Mouse (Mus musculus) forebrain, postnatal 0 days (tissue): ENCODE measurements around the gene Ndufa5. TPM values are rescaled to one million over a fixed set of nuclear protein-coding genes. Genes with fewer than 3 reads are reported as not detected.

Experiments used
- ATAC-seq: fragments of 200-750 bp; cut with Nextera tagmentation; 2 replicates; pipeline ENCODE4 v1.8.0; 2017; ENCODE audit warnings: mild to moderate bottlenecking, moderate library complexity
- DNase-seq: peaks from one replicate; pipeline ENCODE4 v3.0.0-alpha.2; 2015
- H3K27ac ChIP-seq: fragments of 300-500 bp; sonication (generic); 2 replicates; pipeline ENCODE4 v1.5.1; 2014; ENCODE audit warnings: low read depth, mild to moderate bottlenecking, antibody characterized with exemption, low read length, moderate library complexity, mixed read lengths
- H3K27me3 ChIP-seq: fragments of 300-500 bp; sonication (generic); 2 replicates; pipeline ENCODE4 v1.6.1; 2014; ENCODE audit warnings: mild to moderate bottlenecking, low read length, mixed read lengths; ENCODE audit not compliant: insufficient read depth
- H3K36me3 ChIP-seq: fragments of 300-500 bp; sonication (generic); 2 replicates; pipeline ENCODE4 v1.6.1; 2014; ENCODE audit warnings: mild to moderate bottlenecking, moderate library complexity; ENCODE audit not compliant: insufficient read depth
- H3K4me1 ChIP-seq: fragments of 300-500 bp; sonication (generic); 2 replicates; pipeline ENCODE4 v1.6.1; 2014; ENCODE audit warnings: antibody characterized with exemption; ENCODE audit not compliant: insufficient read depth
- H3K4me2 ChIP-seq: fragments of 300-500 bp; sonication (generic); 2 replicates; pipeline ENCODE4 v1.6.1; 2014; ENCODE audit warnings: low read depth, mild to moderate bottlenecking, moderate library complexity
- H3K4me3 ChIP-seq: fragments of 300-500 bp; sonication (generic); 2 replicates; pipeline ENCODE4 v1.5.1; 2014; ENCODE audit warnings: low read depth, low read length, mixed read lengths
- H3K9ac ChIP-seq: fragments of 300-500 bp; sonication (generic); 2 replicates; pipeline ENCODE4 v1.6.1; 2014; ENCODE audit warnings: mild to moderate bottlenecking
- H3K9me3 ChIP-seq: fragments of 300-500 bp; sonication (generic); 2 replicates; pipeline ENCODE4 v1.6.1; 2016; ENCODE audit warnings: low read length
- CTCF ChIP-seq: sonication (generic); IDR thresholded peaks from 2 replicates; pipeline ENCODE4 v1.5.1; 2016; ENCODE audit warnings: antibody characterized with exemption, control low read depth, low read depth
- WGBS: fragments of 180-500 bp; shearing (Covaris S2); extraction: QIAGEN DNeasy Blood & Tissue Kit; methylation state at CpG from one replicate; pipeline ENCODE4 v1.1.7; 2014; 5-methylcytosine and 5-hydroxymethylcytosine counted together
- polyA plus RNA-seq: library from polyadenylated mRNA; unstranded; fragments of >200 nt; fragmentation: Nextera tagmentation; extraction: Ambion mirVana; gene quantifications from 2 replicates; pipeline ENCODE4 v1.2.1, GENCODE M21; 2015
- total RNA-seq: library from RNA; depleted of rRNA; stranded (reverse); fragments of >200 nt; gene quantifications from 2 replicates; pipeline ENCODE4 v1.2.3, GENCODE M21; 2014

The Ndufa5 gene
- total and polyA plus RNA-seq, 2 experiments from 2014 or later, result 54.9 to 469 TPM

GRCm38 (mm10) chr6:24528064-24528243 is 141 bp upstream of the Ndufa5 start, which contains the start of gene Asb15:
Asb15 (plus strand) TSS chr6:24528144.
- DNase-seq (no peak), ATAC-seq (no peak)
- H3K9me3 ChIP-seq, result no peaks in the 10 kb centered on the region
- peak within 1 kb of the TSS; percentile 65 for H3K9ac ChIP-seq
- no peaks in the 10 kb centered on the region; the same call in 1 of the 2 replicates for H3K27me3 ChIP-seq
- peaks cover 6% of the 10 kb centered on the region; the same call in 1 of the 2 replicates for H3K36me3 ChIP-seq
- no peaks in the 10 kb centered on the region for H3K4me1 ChIP-seq
- H3K4me2 ChIP-seq, result peak within 1 kb of the TSS; percentile 64
- no peak for TF ChIP-seq CTCF
- H3K4me3 ChIP-seq, result peak within 1 kb of the TSS; percentile 76
- H3K27ac ChIP-seq, result peak within 1 kb of the TSS; percentile 66
- 51% methylated on average over 2 of the region's 2 CpGs for WGBS

GRCm38 (mm10) chr6:24525705-24526104 is 2.1 kb downstream of the Ndufa5 start:
- ATAC-seq, result no peak
- no peak for DNase-seq
- Histone ChIP-seq H3K9me3 (no peaks in the 10 kb centered on the region), H3K36me3 (peaks cover 18% of the 10 kb centered on the region), H3K4me1 (no peaks in the 10 kb centered on the region), H3K27ac (no peak overlapping the region), H3K9ac (no peak overlapping the region), H3K4me3 (no peak overlapping the region), H3K27me3 (no peaks in the 10 kb centered on the region), H3K4me2 (peak overlapping the region; percentile 64; the same call in 1 of the 2 replicates)
- WGBS, result 76% methylated on average over 3 of the region's 3 CpGs
- TF ChIP-seq CTCF, result no peak

- Histone ChIP-seq H3K4me2 (no peak overlapping the region), H3K4me1 (peaks cover 9% of the 10 kb centered on the region), H3K27ac (no peak overlapping the region), H3K9ac (no peak overlapping the region), H3K36me3 (peaks cover 8% of the 10 kb centered on the region; the same call in 1 of the 2 replicates), H3K9me3 (no peaks in the 10 kb centered on the region), H3K4me3 (no peak overlapping the region), H3K27me3 (no peaks in the 10 kb centered on the region)
- peak; percentile 74 for ATAC-seq
- 45% methylated on average over 2 of the region's 2 CpGs for WGBS
- DNase-seq, result peak; percentile 68
- TF ChIP-seq CTCF, result peak; percentile 71
These were observed 11.6 kb downstream of the Ndufa5 start for GRCm38 (mm10) chr6:24516197-24516596.

- DNase-seq, result peak; percentile 82
- peak; percentile 24 for TF ChIP-seq CTCF
- Histone ChIP-seq H3K4me2 (peak within 1 kb of the TSS; percentile 36), H3K4me3 (no peak within 1 kb of the TSS), H3K36me3 (peaks cover 3% of the 10 kb centered on the region; the same call in 1 of the 2 replicates), H3K9me3 (no peaks in the 10 kb centered on the region), H3K27me3 (no peaks in the 10 kb centered on the region), H3K9ac (0 out of 2 replicates have a peak within 1 kb of the TSS, but pooled peaks have one; percentile 4), H3K4me1 (peaks cover 9% of the 10 kb centered on the region), H3K27ac (peak within 1 kb of the TSS; percentile 24; the same call in 1 of the 2 replicates)
- 20% methylated on average over 13 of the region's 13 CpGs for WGBS
- ATAC-seq, result peak; percentile 94
These were observed 13.1 kb downstream of the Ndufa5 start, which contains the start of gene Iqub for GRCm38 (mm10) chr6:24514552-24515284. Iqub (minus strand) TSS chr6:24515067.

GRCm38 (mm10) chr6:24504141-24504540 is 23.7 kb downstream of the Ndufa5 start:
- TF ChIP-seq CTCF, result no peak
- 63% methylated on average over 2 of the region's 2 CpGs for WGBS

GRCm38 (mm10) chr6:24490341-24490740 is 37.5 kb downstream of the Ndufa5 start:
- no peak overlapping the region for H3K27ac ChIP-seq
- ATAC-seq, result no peak
- peak; percentile 69 for TF ChIP-seq CTCF
- no peak overlapping the region for H3K4me3 ChIP-seq
- no peaks in the 10 kb centered on the region for H3K9me3 ChIP-seq
- DNase-seq, result peak; percentile 53
- H3K27me3 ChIP-seq, result no peaks in the 10 kb centered on the region
- H3K4me1 ChIP-seq, result no peaks in the 10 kb centered on the region
- H3K9ac ChIP-seq, result no peak overlapping the region
- WGBS, result 18% methylated on average over 1 of the region's 1 CpGs
- H3K4me2 ChIP-seq, result no peak overlapping the region
- no peaks in the 10 kb centered on the region for H3K36me3 ChIP-seq

More at GRCm38 (mm10) chr6:24504141-24504540, 23.7 kb downstream of the Ndufa5 start:
- Histone ChIP-seq H3K4me3 (no peak overlapping the region), H3K9ac (no peak overlapping the region), H3K9me3 (no peaks in the 10 kb centered on the region), H3K4me2 (no peak overlapping the region), H3K27me3 (no peaks in the 10 kb centered on the region), H3K27ac (no peak overlapping the region), H3K4me1 (no peaks in the 10 kb centered on the region), H3K36me3 (no peaks in the 10 kb centered on the region)
- ATAC-seq (no peak), DNase-seq (no peak)

- H3K27ac ChIP-seq, result no peak overlapping the region
- H3K36me3 ChIP-seq, result no peaks in the 10 kb centered on the region
- H3K4me2 ChIP-seq, result no peak overlapping the region
- no peaks in the 10 kb centered on the region for H3K27me3 ChIP-seq
- no peak for DNase-seq
- H3K9ac ChIP-seq, result no peak overlapping the region
- no peak for ATAC-seq
- WGBS, result 78% methylated on average over 5 of the region's 5 CpGs
- no peak for TF ChIP-seq CTCF
- H3K9me3 ChIP-seq, result no peaks in the 10 kb centered on the region
- H3K4me1 ChIP-seq, result no peaks in the 10 kb centered on the region
- H3K4me3 ChIP-seq, result no peak overlapping the region
These were observed 41.3 kb downstream of the Ndufa5 start for GRCm38 (mm10) chr6:24486530-24486929.
